Comparison of ENCODE assay signal across 9 mouse cellular contexts in genomic region chrX:11752973-11753590, GRCm38 (mm10).
DNase-seq lines count a peak whose midpoint lies in the region; ATAC-seq and TF ChIP-seq lines count a peak whose summit lies in the region.
"Had no signal": no experiment of that assay in that cellular context is flagged by ENCODE, and none has a peak within 500 bp of the region (broad histone marks: within the 10 kb centered on the region; RNA-seq: fewer than 3 reads in every experiment).

No protein-coding gene starts in this region.

- peaks cover 25% of the 10 kb centered on the region for H3K27me3 ChIP-seq in kidney, embryonic 15.5 days
- no peaks in the 10 kb centered on the region for H3K27me3 ChIP-seq in liver, postnatal 0 days (ENCODE audit: insufficient read depth, low read length)
- no peaks in the 10 kb centered on the region for H3K27me3 ChIP-seq in forebrain, embryonic 14.5 days (replicated peaks; ENCODE audit: control insufficient read depth, insufficient read depth, low read length)
- H3K27me3 ChIP-seq in intestine, postnatal 0 days (replicated peaks; ENCODE audit: control insufficient read depth, insufficient read depth, low read length): no peaks in the 10 kb centered on the region

- H3K9me3 ChIP-seq in kidney, embryonic 15.5 days (replicated peaks): no peaks in the 10 kb centered on the region
- H3K9me3 ChIP-seq in liver, postnatal 0 days (ENCODE audit: low read length): no peaks in the 10 kb centered on the region
- no peaks in the 10 kb centered on the region for H3K9me3 ChIP-seq in forebrain, embryonic 14.5 days (replicated peaks; ENCODE audit: control insufficient read depth, low read length)
- H3K9me3 ChIP-seq in intestine, postnatal 0 days (ENCODE audit: control insufficient read depth): no peaks in the 10 kb centered on the region
- H3K9me3 ChIP-seq: limb, embryonic 13.5 days had no signal

- H3K4me1 ChIP-seq in kidney, embryonic 15.5 days: peaks cover 8% of the 10 kb centered on the region; the same call in 1 of the 2 replicates
- peaks cover 20% of the 10 kb centered on the region for H3K4me1 ChIP-seq in bone marrow macrophage, adult 2 months (ENCODE audit: control insufficient read depth, insufficient read depth, low read length)
- H3K4me1 ChIP-seq in liver, postnatal 0 days (ENCODE audit: insufficient read depth): peaks cover 3% of the 10 kb centered on the region; the same call in 1 of the 2 replicates
- H3K4me1 ChIP-seq in forebrain, embryonic 14.5 days (ENCODE audit: control insufficient read depth, insufficient read depth, low read length): no peaks in the 10 kb centered on the region
- no peaks in the 10 kb centered on the region for H3K4me1 ChIP-seq in intestine, postnatal 0 days (replicated peaks; ENCODE audit: control insufficient read depth, insufficient read depth, low read length)

- H3K9ac ChIP-seq in kidney, embryonic 15.5 days: no peak overlapping the region
- no peak overlapping the region for H3K9ac ChIP-seq in liver, postnatal 0 days (replicated peaks)
- no peak overlapping the region for H3K9ac ChIP-seq in forebrain, embryonic 14.5 days (ENCODE audit: low read length)
- H3K9ac ChIP-seq in intestine, postnatal 0 days (ENCODE audit: low read depth, low read length): no peak overlapping the region
- H3K9ac ChIP-seq: limb, embryonic 13.5 days had no signal

- no peak overlapping the region for H3K4me3 ChIP-seq in kidney, embryonic 15.5 days (replicated peaks)
- H3K4me3 ChIP-seq in bone marrow macrophage, adult 2 months (ENCODE audit: insufficient read depth, low read length): peak overlapping the region; percentile 14; the same call in 1 of the 2 replicates
- H3K4me3 ChIP-seq in liver, postnatal 0 days (ENCODE audit: low read depth, low read length): no peak overlapping the region
- H3K4me3 ChIP-seq in forebrain, embryonic 14.5 days (ENCODE audit: low read depth, low read length): no peak overlapping the region
- H3K4me3 ChIP-seq in intestine, postnatal 0 days (ENCODE audit: low read depth, low read length): no peak overlapping the region
- H3K4me3 ChIP-seq: limb, embryonic 13.5 days had no signal

- no peak for TF ChIP-seq EP300 in liver, postnatal 0 days (IDR thresholded peaks at IDR 0.05; ENCODE audit: low read depth)

- no peak for TF ChIP-seq CTCF in bone marrow macrophage, adult 2 months (IDR thresholded peaks at IDR 0.05; ENCODE audit: low read depth, low read length)
- TF ChIP-seq CTCF in liver, postnatal 0 days (IDR thresholded peaks at IDR 0.05; ENCODE audit: low read depth): no peak
- TF ChIP-seq CTCF in intestine, postnatal 0 days (IDR thresholded peaks at IDR 0.05; ENCODE audit: low read depth): no peak

- ATAC-seq in kidney, embryonic 15.5 days (replicated peaks; ENCODE audit: low FRiP score): no peak
- peak; percentile 78 for ATAC-seq in CD4-positive, CD25-positive, alpha-beta regulatory T cell, adult 4 months
- ATAC-seq in liver, postnatal 0 days: peak; percentile 47; the same call in 1 of the 2 replicates
- ATAC-seq in forebrain, embryonic 14.5 days: no peak
- no peak for ATAC-seq in intestine, postnatal 0 days

- DNase-seq in kidney, postnatal 14 days: no peak
- DNase-seq in liver, postnatal 0 days: peak; percentile 30
- DNase-seq in forebrain, embryonic 14.5 days (ENCODE audit: low spot score): no peak
- no peak for DNase-seq in gastrocnemius, postnatal 10 days

- no peaks in the 10 kb centered on the region for H3K36me3 ChIP-seq in kidney, embryonic 15.5 days
- no peaks in the 10 kb centered on the region for H3K36me3 ChIP-seq in liver, postnatal 0 days (replicated peaks; ENCODE audit: insufficient read depth, low read length)
- H3K36me3 ChIP-seq in forebrain, embryonic 14.5 days (ENCODE audit: control insufficient read depth, insufficient read depth, low read length): no peaks in the 10 kb centered on the region
- H3K36me3 ChIP-seq in intestine, postnatal 0 days (ENCODE audit: control insufficient read depth, insufficient read depth): no peaks in the 10 kb centered on the region
- H3K36me3 ChIP-seq: limb, embryonic 13.5 days had no signal

- 0 out of 2 replicates have a peak overlapping the region, but pooled peaks have one; percentile 27 for H3K27ac ChIP-seq in kidney, embryonic 15.5 days
- H3K27ac ChIP-seq in bone marrow macrophage, adult 2 months (ENCODE audit: insufficient read depth, low read depth, low read length): peak overlapping the region; percentile 80
- peak overlapping the region; percentile 60 for H3K27ac ChIP-seq in liver, postnatal 0 days (ENCODE audit: low read depth)
- H3K27ac ChIP-seq in forebrain, embryonic 14.5 days (ENCODE audit: low read depth, low read length): no peak overlapping the region
- H3K27ac ChIP-seq in intestine, postnatal 0 days (ENCODE audit: low read depth, low read length): no peak overlapping the region
- H3K27ac ChIP-seq: limb, embryonic 13.5 days had no signal

- TF ChIP-seq POLR2A in bone marrow macrophage, adult 2 months (IDR thresholded peaks at IDR 0.05; ENCODE audit: borderline replicate concordance, low read depth, low read length): no peak

- WGBS in kidney, embryonic 15.5 days: 23% methylated on average over 12 of the region's 13 CpGs
- 13% methylated on average over 13 of the region's 13 CpGs for WGBS in liver, postnatal 0 days (ENCODE audit: insufficient replicate concordance)
- 46% methylated on average over 13 of the region's 13 CpGs for WGBS in forebrain, embryonic 14.5 days
- 22% methylated on average over 13 of the region's 13 CpGs for WGBS in intestine, postnatal 0 days

- no peak overlapping the region for H3K4me2 ChIP-seq in kidney, embryonic 15.5 days
- 0 out of 2 replicates have a peak overlapping the region, but pooled peaks have one; percentile 18 for H3K4me2 ChIP-seq in liver, postnatal 0 days (ENCODE audit: low read depth, low read length)
- no peak overlapping the region for H3K4me2 ChIP-seq in forebrain, embryonic 14.5 days (ENCODE audit: low read length)
- H3K4me2 ChIP-seq in intestine, postnatal 0 days (replicated peaks; ENCODE audit: low read depth): no peak overlapping the region
- H3K4me2 ChIP-seq: limb, embryonic 13.5 days had no signal

Comparison
In these comparisons a context has a peak if more than half of its experiments do, and no peak if none do; other contexts are left out.
1. ATAC-seq: peak in CD4-positive, CD25-positive, alpha-beta regulatory T cell, adult 4 months (single experiment) and liver, postnatal 0 days (single experiment); none in kidney, embryonic 15.5 days (single experiment), forebrain, embryonic 14.5 days (single experiment) and intestine, postnatal 0 days (single experiment).
2. H3K27ac ChIP-seq: peak in kidney, embryonic 15.5 days (single experiment), bone marrow macrophage, adult 2 months (single experiment) and liver, postnatal 0 days (single experiment); none in forebrain, embryonic 14.5 days (single experiment) and intestine, postnatal 0 days (single experiment).